Mouse (Mus musculus) brain, embryonic 14.5 days (tissue): Measurements from ENCODE around the gene Snrpf. TPM values are rescaled to one million over a fixed set of nuclear protein-coding genes. Genes with fewer than 3 reads are reported as not detected.
"Not testable (repeated sequence)": the region's sequence is repeated elsewhere in the genome, so short reads cannot be mapped to it uniquely, and the experiment has no call there.

Experiments
- DNase-seq: peaks from one replicate; pipeline ENCODE4 v3.0.0-alpha.2; 2011; ENCODE audit warnings: low read depth
- CTCF ChIP-seq: fragments of 200-500 bp; IDR thresholded peaks from 2 replicates; pipeline ENCODE4 v1.5.1; 2012; ENCODE audit warnings: inconsistent platforms, mild to moderate bottlenecking, moderate library complexity, borderline replicate concordance; ENCODE audit not compliant: insufficient read depth, insufficient read length; ENCODE audit errors: extremely low read depth
- POLR2A ChIP-seq: fragments of 200-500 bp; IDR thresholded peaks from 2 replicates; pipeline ENCODE4 v1.6.1; 2012; ENCODE audit warnings: mild to moderate bottlenecking, inconsistent platforms, borderline replicate concordance; ENCODE audit not compliant: poor library complexity, insufficient read depth, insufficient read length, severe bottlenecking; ENCODE audit errors: extremely low read depth
- polyA plus RNA-seq: library from polyadenylated mRNA; depleted of rRNA; stranded (reverse); fragments of >200 nt; gene quantifications from 2 replicates; pipeline ENCODE4 v1.2.3, GENCODE M21; 2012

The Snrpf gene
- polyA plus RNA-seq, 1 experiment = 98.9 TPM

DNA sequence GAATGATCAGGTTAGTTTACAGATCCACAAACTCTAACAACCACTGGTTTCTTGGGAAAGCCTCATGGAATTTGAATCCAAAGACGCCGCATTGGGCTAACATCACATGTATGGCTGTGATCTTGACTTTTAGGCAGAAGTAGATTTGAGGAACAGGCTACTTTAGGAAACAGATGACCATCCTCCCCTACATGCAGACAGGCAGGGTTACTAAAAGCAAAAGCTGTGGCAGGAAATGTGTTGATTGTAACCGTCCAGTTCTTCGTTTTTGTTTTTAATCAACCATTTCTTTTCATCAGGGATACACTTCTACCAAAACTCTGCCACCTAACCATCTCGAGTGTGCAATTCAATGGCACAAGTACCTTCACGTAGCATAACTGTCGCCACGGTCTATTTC, 13.5 kb downstream of the Snrpf start:
- TF ChIP-seq POLR2A (no peak), CTCF (no peak)
- DNase-seq = no peak

DNA sequence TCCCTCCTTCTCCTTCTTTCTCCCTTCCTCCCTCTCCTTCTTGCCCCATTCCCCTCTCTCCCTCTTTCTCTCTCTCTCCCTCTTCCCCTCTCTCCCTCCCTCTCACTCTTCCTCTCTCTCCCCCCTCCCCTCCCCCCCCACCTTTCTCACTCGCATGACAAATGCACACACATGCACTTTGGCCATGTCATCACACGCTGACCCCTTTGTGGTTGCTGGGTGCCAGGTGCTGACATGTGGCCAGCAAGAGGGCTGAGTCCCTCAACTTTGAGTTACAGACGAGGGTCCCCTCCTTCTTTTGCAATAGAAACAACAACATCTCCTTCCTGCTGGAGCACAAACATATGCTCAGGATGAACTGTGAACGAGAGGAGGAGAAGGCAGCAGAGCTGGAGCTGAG, 14.5 kb downstream of the Snrpf start:
- DNase-seq = no peak
- TF ChIP-seq POLR2A = no peak
- TF ChIP-seq CTCF = no peak

DNA sequence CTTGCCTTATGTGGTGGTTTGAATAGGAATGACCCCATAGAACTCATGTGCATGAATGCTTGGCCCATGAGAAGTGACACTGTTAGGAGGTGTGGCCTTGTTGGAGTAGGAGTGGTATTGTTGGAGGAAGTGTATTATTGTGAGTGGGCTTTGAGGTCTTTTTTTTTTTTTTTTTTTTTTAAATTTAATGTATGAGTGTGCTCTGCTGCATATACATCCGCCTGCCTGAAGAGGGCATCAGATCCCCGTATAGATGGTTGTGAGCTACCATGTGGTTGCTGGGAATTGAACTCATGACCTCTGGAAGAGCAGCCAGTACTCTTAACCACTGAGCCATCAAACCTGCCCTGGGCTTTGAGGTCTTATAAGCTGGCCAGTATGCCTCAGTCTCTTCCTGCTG, 17.3 kb downstream of the Snrpf start:
- DNase-seq = no peak
- TF ChIP-seq CTCF = no peak
- no peak for TF ChIP-seq POLR2A

DNA sequence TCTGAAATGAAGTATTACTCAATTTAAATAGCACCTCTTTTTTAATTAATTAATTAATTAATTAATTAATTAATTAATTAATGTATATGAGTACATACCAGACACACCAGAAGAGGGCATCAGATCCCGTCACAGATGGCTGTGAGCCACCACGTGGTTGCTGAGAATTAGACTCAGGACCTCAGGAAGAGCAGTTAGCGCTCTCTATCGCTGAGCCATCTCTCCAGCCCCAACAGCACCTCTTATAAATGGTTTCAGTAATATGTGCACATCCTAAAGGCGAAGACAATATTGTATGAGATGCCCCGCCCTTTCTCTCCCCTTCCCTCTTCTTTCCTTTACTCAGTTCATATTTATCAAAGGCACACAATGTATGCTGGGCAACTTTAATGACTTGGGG, 20.8 kb downstream of the Snrpf start:
- TF ChIP-seq CTCF (no peak), POLR2A (no peak)

DNA sequence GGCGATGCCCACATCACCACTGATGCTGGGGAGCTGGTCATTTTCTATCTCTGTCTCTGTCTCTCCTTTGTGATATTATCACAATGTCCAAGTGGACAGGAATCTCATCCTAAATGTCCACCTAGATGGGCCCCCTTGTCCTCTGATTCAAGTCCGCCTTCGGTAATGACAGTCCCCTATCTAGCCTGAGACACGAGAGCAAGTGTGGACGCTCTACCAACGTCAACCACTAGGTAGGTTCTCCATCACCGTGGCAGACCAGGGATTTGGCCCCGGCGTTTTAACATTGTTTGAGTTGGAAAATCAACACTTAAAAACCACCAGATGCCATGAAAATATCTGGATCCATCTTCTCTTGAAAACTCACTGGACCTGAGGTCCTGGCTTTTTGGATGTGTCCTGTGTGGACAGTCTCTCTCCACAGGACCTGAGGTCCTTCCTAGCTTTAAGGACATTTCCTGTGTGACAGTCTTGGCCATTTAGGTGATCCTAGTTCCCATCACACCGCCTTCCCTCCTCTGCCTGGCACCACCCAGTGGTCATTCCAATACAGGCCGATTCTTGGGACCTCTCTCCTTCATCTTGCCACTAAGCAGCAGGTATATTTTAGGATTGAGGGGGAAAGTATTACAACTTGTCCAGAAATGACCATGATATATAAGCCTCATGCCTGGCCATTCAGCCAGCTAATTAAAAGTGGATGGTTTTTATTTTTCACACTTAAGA, 21.5 kb downstream of the Snrpf start:
- TF ChIP-seq CTCF (no peak), POLR2A (no peak)
- DNase-seq = no peak

More for the DNA sequence above, 20.8 kb downstream of the Snrpf start:
- DNase-seq = no peak

DNA sequence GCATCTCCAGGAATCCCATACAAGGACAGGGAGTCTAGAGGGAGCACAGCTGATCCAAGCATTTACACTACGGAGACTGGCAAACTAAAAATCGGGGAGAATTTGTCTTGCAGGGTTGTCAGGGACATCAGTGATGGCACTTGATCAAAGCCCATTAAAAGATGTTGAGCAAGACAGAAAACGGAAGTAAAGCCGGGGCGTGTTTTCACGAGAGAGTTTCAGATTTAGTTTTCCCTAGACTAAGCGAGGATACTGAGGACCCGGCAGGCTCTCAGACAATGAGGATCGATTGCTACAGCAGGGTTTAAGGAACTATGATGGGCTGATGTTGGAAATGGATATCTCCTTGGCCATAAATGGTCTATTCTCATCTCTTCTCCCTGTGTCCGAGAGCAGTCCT, 22.4 kb downstream of the Snrpf start:
- TF ChIP-seq POLR2A = no peak
- no peak for TF ChIP-seq CTCF
- no peak for DNase-seq

DNA sequence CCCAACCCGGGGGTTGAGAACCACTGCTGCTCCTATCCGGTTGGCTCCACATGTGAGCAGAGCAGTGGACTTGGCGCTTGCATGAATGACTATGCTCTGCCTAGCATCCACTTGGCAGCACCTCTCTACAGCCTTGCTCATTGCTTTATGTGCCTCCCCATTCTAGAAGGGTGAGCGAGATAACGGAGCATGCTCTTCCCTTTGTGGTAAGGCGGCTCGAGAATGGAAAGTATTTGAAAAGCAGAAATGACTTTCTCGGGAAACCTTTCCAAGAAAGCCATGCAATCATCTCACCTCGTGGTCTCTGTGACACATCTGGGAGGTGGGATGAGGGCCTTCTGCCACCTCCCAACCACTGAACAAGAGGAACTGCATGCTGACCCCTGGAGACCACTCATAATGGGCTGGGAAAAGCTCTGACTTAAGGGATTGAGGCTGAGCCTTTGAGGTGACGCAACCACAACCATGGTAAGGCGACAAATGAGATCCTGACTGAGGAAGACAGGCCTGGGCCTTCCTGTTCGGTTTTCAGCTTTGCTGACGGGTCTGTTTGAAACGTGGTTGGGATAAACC, 24.9 kb downstream of the Snrpf start:
- TF ChIP-seq CTCF (no peak), POLR2A (no peak)
- DNase-seq = no peak

DNA sequence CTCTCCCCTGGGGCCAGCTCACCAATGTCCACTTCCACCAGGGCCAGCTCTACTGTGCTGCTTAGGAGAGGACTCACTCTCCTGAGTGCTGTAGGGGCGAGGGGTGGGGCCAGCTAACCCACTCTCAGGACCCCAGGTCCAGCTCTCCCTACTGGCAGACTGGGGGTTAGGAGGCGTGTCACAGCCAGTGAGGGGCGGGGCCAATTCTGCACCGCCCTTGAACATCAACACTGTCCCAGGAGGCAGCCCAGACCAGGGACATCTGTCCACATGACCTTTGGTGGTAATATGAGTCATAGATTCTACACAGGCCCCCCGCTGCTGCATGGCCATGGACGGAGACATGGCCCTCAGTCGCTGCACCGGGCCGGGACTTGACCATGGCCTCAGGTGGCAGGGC, 29.7 kb downstream of the Snrpf start:
- no peak for DNase-seq
- no peak for TF ChIP-seq CTCF
- TF ChIP-seq POLR2A = no peak

DNA sequence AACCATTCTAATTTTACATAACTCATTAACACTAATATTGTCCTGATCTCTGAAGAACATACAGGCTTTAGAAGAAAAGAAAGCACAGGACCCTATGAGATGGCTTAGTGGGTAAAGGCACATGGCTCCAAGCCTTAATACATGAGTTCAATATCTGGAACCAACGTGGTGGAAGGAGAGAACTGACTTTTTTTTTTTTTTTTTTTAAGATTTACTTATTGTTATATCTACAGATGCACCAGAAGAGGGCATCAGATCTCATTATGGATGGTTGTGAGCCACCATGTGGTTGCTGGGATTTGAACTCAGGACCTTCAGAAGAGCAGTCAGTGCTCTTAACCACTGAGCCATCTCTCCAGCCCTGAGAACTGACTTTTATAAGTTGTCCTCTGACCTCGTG, 31.5 kb downstream of the Snrpf start:
- DNase-seq = not testable (repeated sequence)

DNA sequence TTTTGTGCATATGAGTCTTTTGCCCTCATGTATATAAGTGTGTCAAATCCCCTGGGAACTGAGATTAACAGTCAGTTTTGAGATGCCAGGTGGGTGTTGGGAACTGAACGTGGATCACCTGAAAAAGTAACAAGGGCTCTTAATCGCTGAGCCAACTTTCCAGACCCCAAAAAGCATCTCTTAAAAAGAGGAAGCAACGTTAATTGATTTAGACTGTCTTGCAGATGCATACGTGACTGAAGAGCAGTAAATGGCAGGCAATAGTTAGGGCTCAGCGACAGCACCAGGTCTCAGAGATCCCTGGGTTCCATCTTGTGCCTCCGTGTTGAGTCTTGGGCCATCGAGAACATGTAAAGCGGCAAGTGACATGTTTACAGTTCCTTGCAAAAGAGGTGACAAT, 36.9 kb downstream of the Snrpf start:
- no peak for DNase-seq
- no peak for TF ChIP-seq CTCF

DNA sequence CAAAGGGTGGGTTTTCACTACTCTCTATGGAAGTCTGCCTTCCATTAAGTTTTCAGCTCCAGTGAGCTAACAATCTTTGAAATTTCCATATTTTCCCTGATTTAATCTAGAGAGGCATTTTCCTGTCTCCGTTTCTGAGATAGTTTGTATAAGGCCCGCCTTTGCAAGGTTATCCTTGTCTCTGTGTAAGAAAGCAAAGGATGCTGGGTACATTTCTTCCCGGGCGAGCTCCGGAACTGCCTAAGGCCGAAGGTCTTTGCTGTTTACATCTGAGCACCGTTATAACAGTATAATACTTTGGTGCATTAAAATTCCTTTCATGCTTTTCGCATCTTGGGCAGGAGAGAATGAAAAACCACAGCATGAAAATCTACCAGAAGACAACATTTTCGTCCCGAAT, 39.7 kb downstream of the Snrpf start:
- TF ChIP-seq CTCF (no peak), POLR2A (no peak)
- no peak for DNase-seq

DNA sequence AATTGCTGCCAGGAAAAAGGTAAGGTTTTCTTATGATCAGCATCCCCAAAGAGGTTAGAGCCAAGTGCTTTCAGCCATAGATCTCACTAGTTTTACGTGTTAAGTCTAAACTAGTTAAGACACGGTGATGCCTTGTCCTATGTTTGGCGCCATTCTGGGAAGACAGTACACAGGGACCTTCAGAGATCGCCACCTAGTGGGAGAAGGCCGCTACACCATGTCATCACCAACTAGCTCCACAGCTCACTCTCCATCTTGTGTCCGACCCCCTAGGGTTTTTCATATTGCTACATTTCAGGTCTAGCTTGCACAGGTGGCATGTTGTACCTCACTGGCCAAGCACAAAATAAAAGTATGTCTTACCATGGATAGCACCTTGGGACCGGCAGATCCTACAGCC, 40.5 kb downstream of the Snrpf start:
- TF ChIP-seq CTCF (peak; percentile 89), POLR2A (no peak)
- DNase-seq = peak; percentile 85
